Comparison of ENCODE assay signal across 8 mouse cellular contexts in genomic region chr2:3546588-3546987, GRCm38 (mm10). TPM values are rescaled to one million over a fixed set of nuclear protein-coding genes. Genes with fewer than 3 reads are reported as not detected.
DNase-seq lines count a peak whose midpoint lies in the region; ATAC-seq and TF ChIP-seq lines count a peak whose summit lies in the region.
"Had no signal": no experiment of that assay in that cellular context is flagged by ENCODE, and none has a peak within 500 bp of the region (broad histone marks: within the 10 kb centered on the region; RNA-seq: fewer than 3 reads in every experiment).

No protein-coding gene starts in this region.

- peak; percentile 86 for DNase-seq in CD4-positive, CD25-positive, alpha-beta regulatory T cell, adult 2 months (ENCODE audit: low read depth, low spot score)
- peak; percentile 7 for DNase-seq in G1E (ENCODE audit: low spot score)
- DNase-seq in gastrocnemius, postnatal 14 days = peak; percentile 40
- peak; percentile 28 for DNase-seq in large intestine, adult 2 months (ENCODE audit: low read depth, low spot score)
- peak; percentile 50 for DNase-seq in lung, postnatal 25 days (ENCODE audit: low spot score)

- peak; percentile 50 for TF ChIP-seq CTCF in G1E (IDR thresholded peaks at IDR 0.05; ENCODE audit: low read depth, low read length)
- TF ChIP-seq CTCF in small intestine, adult 2 months (IDR thresholded peaks at IDR 0.05; ENCODE audit: extremely low read depth, insufficient read length, insufficient replicate concordance, low read depth, low read length) = peak; percentile 98

- H3K4me3 ChIP-seq in G1E (ENCODE audit: low read depth, low read length) = no peak overlapping the region
- no peak overlapping the region for H3K4me3 ChIP-seq in small intestine, adult 2 months (ENCODE audit: low read depth, low read length)
- H3K4me3 ChIP-seq: liver, embryonic 15.5 days had no signal

- no peaks in the 10 kb centered on the region for H3K9me3 ChIP-seq in G1E (replicated peaks)
- H3K9me3 ChIP-seq: liver, embryonic 15.5 days had no signal

- H3K4me1 ChIP-seq in G1E (ENCODE audit: insufficient read depth, low read depth, low read length) = no peaks in the 10 kb centered on the region
- no peaks in the 10 kb centered on the region for H3K4me1 ChIP-seq in small intestine, adult 2 months (ENCODE audit: control insufficient read depth, insufficient read depth, insufficient read length, low read length)

- 3% methylated on average over 4 of the region's 4 CpGs for WGBS in large intestine, adult 2 months
- WGBS in small intestine, adult 2 months = 2% methylated on average over 4 of the region's 4 CpGs

- no peak for TF ChIP-seq POLR2A in small intestine, adult 2 months (IDR thresholded peaks at IDR 0.05; ENCODE audit: low read depth, low read length)

- intact Hi-C loops in gastrocnemius, postnatal 14 days (cut with DNase I; ENCODE audit: low total_unique reads) = no loop called here

- H3K27me3 ChIP-seq in G1E (ENCODE audit: insufficient read depth, low read length) = peaks cover 5% of the 10 kb centered on the region; the same call in 1 of the 2 replicates
- no peaks in the 10 kb centered on the region for H3K27me3 ChIP-seq in small intestine, adult 2 months (ENCODE audit: control insufficient read depth, insufficient read depth, low read length)
- H3K27me3 ChIP-seq: liver, embryonic 15.5 days had no signal

- H3K27ac ChIP-seq in small intestine, adult 2 months (ENCODE audit: insufficient read depth, low read depth, low read length) = no peak overlapping the region
- H3K27ac ChIP-seq: liver, embryonic 15.5 days had no signal

- ATAC-seq in G1E (ENCODE audit: extremely low read depth, insufficient number of reproducible peaks, low FRiP score, poor library complexity, severe bottlenecking) = no peak
- ATAC-seq in cerebellum, adult (ENCODE audit: insufficient number of reproducible peaks, low FRiP score, low TSS enrichment) = peak; percentile 68

- no peaks in the 10 kb centered on the region for H3K36me3 ChIP-seq in G1E (replicated peaks)
- H3K36me3 ChIP-seq in small intestine, adult 2 months (ENCODE audit: control insufficient read depth, insufficient read depth, low read length) = no peaks in the 10 kb centered on the region
- H3K36me3 ChIP-seq: liver, embryonic 15.5 days had no signal

RNA-seq across cellular contexts. Expression of gene Fam107b, which starts 23.7 kb away (rescaled TPM):
- total RNA-seq in G1E (2014; fragmentation: Nextera tagmentation) (6.1 and 19.4 TPM in 2 replicates), G1E (2017) (25.4 and 34.1 TPM in 2 replicates)
- 1.2 and 3.6 TPM in 2 replicates for polyA plus RNA-seq in G1E (2012)
- total RNA-seq in gastrocnemius, postnatal 14 days (2021) = 1 to 10 TPM; 5.1 to 7.3 TPM
- 27.6 and 30.6 TPM in 2 replicates for polyA plus RNA-seq in large intestine, adult 2 months (2012; rRNA removed)
- polyA plus RNA-seq in small intestine, adult 2 months (2012; rRNA removed) = 8.1 and 8.2 TPM in 2 replicates

RNA-seq across cellular contexts. Expression of gene Cdnf, which starts 33.8 kb away (rescaled TPM):
- 1.3 and 1.6 TPM in 2 replicates for total RNA-seq in G1E (2014; fragmentation: Nextera tagmentation)
- 0.29 and 0.49 TPM in 2 replicates for total RNA-seq in G1E (2017)
- polyA plus RNA-seq in G1E (2012) = 0.07 and 0.17 TPM in 2 replicates
- total RNA-seq in gastrocnemius, postnatal 14 days (2021) = 10 to 100 TPM; 22.1 to 24.0 TPM
- 0.29 and 0.36 TPM in 2 replicates for polyA plus RNA-seq in large intestine, adult 2 months (2012; rRNA removed)
- 0.03 and 0.10 TPM in 2 replicates for polyA plus RNA-seq in small intestine, adult 2 months (2012; rRNA removed)

RNA-seq across cellular contexts. Expression of gene Hspa14, which starts 34.0 kb away (rescaled TPM):
- total RNA-seq in G1E (2014; fragmentation: Nextera tagmentation) (76.4 TPM in 2 replicates), G1E (2017) (212 and 220 TPM in 2 replicates)
- 7.4 and 10.6 TPM in 2 replicates for polyA plus RNA-seq in G1E (2012)
- 10 to 100 TPM; 14.8 to 16.1 TPM for total RNA-seq in gastrocnemius, postnatal 14 days (2021)
- polyA plus RNA-seq in large intestine, adult 2 months (2012; rRNA removed) = 28.7 and 31.3 TPM in 2 replicates
- 5.6 and 9.9 TPM in 2 replicates for polyA plus RNA-seq in small intestine, adult 2 months (2012; rRNA removed)

RNA-seq across cellular contexts. Expression of gene Gm45902, which starts 34.0 kb away (rescaled TPM):
- total RNA-seq in G1E (2014; fragmentation: Nextera tagmentation) (9.4 and 9.6 TPM in 2 replicates), G1E (2017) (13.6 and 14.4 TPM in 2 replicates)
- polyA plus RNA-seq in G1E (2012) = 2.0 and 2.5 TPM in 2 replicates
- total RNA-seq in gastrocnemius, postnatal 14 days (2021) = 1 to 10 TPM; 1.1 to 1.2 TPM
- polyA plus RNA-seq in large intestine, adult 2 months (2012; rRNA removed) = 1.1 and 1.5 TPM in 2 replicates
- polyA plus RNA-seq in small intestine, adult 2 months (2012; rRNA removed) = 0.30 and 0.72 TPM in 2 replicates

Comparison
In these comparisons a context has a peak if more than half of its experiments do, and no peak if none do; other contexts are left out.
1. DNase-seq: peak in every context shown above with its lines; median percentile 86 in CD4-positive, CD25-positive, alpha-beta regulatory T cell, adult 2 months; 50 in lung, postnatal 25 days; 40 in gastrocnemius, postnatal 14 days; 28 in large intestine, adult 2 months; 7 in G1E.